Mouse (Mus musculus) liver, adult 2 months (tissue): Measurements from ENCODE around the gene Ahcyl2. TPM values are rescaled to one million over a fixed set of nuclear protein-coding genes. Genes with fewer than 3 reads are reported as not detected.

Experiments used
- DNase-seq: peaks from one replicate; pipeline ENCODE4 v3.0.0-alpha.2; 2011; ENCODE audit warnings: low read depth, low spot score; ENCODE audit errors: extremely low read depth
- H3K27ac ChIP-seq: fragments of 200-500 bp; replicated peaks from 2 replicates; pipeline ENCODE4 v1.5.1; 2012; ENCODE audit warnings: low read depth, mild to moderate bottlenecking, control low read depth, inconsistent platforms, low read length; ENCODE audit not compliant: insufficient read depth
- H3K27me3 ChIP-seq: fragments of 200-500 bp; 2 replicates; pipeline ENCODE4 v1.6.1; 2012; ENCODE audit warnings: mild to moderate bottlenecking, moderate library complexity, low read length, inconsistent platforms; ENCODE audit not compliant: control insufficient read depth, insufficient read depth
- H3K36me3 ChIP-seq: fragments of 200-500 bp; 2 replicates; pipeline ENCODE4 v1.6.1; 2012; ENCODE audit warnings: low read length, inconsistent platforms; ENCODE audit not compliant: control insufficient read depth, insufficient read depth
- H3K4me1 ChIP-seq: fragments of 200-500 bp; 2 replicates; pipeline ENCODE4 v1.6.1; 2011; ENCODE audit warnings: low read length; ENCODE audit not compliant: control insufficient read depth, insufficient read depth
- H3K4me3 ChIP-seq: fragments of 200-500 bp; 2 replicates; pipeline ENCODE4 v1.5.1; 2011; ENCODE audit warnings: low read depth, mild to moderate bottlenecking, control low read depth, low read length, moderate library complexity; ENCODE audit not compliant: insufficient read depth
- H3K79me2 ChIP-seq: fragments of 200-500 bp; 2 replicates; pipeline ENCODE4 v1.6.1; 2012; ENCODE audit warnings: inconsistent platforms, mild to moderate bottlenecking, low read length, moderate library complexity; ENCODE audit not compliant: control insufficient read depth, insufficient read depth
- H3K9ac ChIP-seq: fragments of 200-500 bp; 2 replicates; pipeline ENCODE4 v1.6.1; 2012; ENCODE audit warnings: low read depth, mild to moderate bottlenecking, control low read depth, inconsistent platforms, low read length
- CTCF ChIP-seq: fragments of 200-500 bp; IDR thresholded peaks from 2 replicates; pipeline ENCODE4 v1.5.1; 2011; ENCODE audit warnings: low read depth, low read length, control low read depth
- POLR2A ChIP-seq: fragments of 200-500 bp; IDR thresholded peaks from 2 replicates; pipeline ENCODE4 v1.6.1; 2011; ENCODE audit warnings: low read length, control low read depth; ENCODE audit not compliant: insufficient read depth; ENCODE audit errors: extremely low read depth
- WGBS: fragments of 180-500 bp; shearing (Covaris S2); methylation state at CpG from one replicate; pipeline ENCODE4 v1.1.7; 2018; 5-methylcytosine and 5-hydroxymethylcytosine counted together
- polyA plus RNA-seq: library from polyadenylated mRNA; depleted of rRNA; stranded (reverse); fragments of >200 nt; gene quantifications from 2 replicates; pipeline ENCODE4 v1.2.3, GENCODE M21; 2012
- total RNA-seq: library from RNA; depleted of rRNA; stranded (reverse); fragments of >200 nt; gene quantifications from 2 replicates; pipeline ENCODE4 v1.2.3, GENCODE M21; 2014

Gene Ahcyl2
- total and polyA plus RNA-seq, 2 experiments, result 7.4 to 8.9 TPM

DNA sequence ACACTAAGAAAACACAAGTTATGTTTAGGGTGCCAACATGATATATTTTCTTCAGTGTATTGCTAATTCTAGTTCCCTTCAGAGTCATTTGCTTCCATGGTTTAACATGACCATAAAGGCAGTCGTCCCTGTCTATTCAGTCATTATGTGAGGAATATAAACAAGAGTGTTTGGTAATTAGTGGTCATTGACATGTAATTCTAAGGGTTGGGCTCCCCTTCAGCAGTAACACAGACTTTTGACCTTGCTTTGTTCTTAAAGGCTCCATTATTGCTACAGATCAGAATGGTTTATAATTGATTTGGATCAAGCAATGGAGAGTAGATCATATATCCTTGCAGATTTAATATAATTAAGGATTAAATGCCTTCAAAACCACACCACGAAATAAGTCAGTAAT is 82.9 kb downstream of the Ahcyl2 start:
- WGBS, result 71% methylated on average over 2 of the region's 2 CpGs
- H3K4me1 ChIP-seq, result peaks cover 25% of the 10 kb centered on the region
- DNase-seq, result no peak
- H3K27ac ChIP-seq, result no peak overlapping the region
- H3K4me3 ChIP-seq, result no peak overlapping the region
- no peaks in the 10 kb centered on the region for H3K27me3 ChIP-seq
- H3K79me2 ChIP-seq, result peaks cover 11% of the 10 kb centered on the region; the same call in 1 of the 2 replicates
- H3K36me3 ChIP-seq, result no peaks in the 10 kb centered on the region
- TF ChIP-seq CTCF (no peak), POLR2A (no peak)
- no peak overlapping the region for H3K9ac ChIP-seq

DNA sequence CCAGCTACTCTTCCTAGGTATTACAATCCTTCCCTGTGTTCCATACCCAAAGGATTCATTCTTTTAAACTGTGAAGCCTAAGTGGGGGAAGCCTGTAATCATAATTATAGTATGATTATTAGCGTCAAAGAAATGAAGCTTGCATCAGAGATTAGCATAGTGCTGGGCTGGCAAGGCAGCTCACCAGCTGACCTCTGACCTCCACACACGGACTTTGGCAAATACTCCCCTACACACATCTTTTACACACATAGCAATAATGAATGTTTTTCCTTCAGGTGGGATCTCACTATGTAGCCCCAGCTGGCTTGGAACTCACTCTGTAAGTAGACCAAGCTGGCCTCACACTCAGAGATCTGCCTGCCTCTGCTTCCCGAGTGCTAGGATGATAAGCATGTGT is 84.1 kb downstream of the Ahcyl2 start:
- Histone ChIP-seq H3K36me3 (no peaks in the 10 kb centered on the region), H3K27me3 (no peaks in the 10 kb centered on the region), H3K9ac (no peak overlapping the region), H3K4me1 (peaks cover 25% of the 10 kb centered on the region), H3K4me3 (no peak overlapping the region), H3K27ac (no peak overlapping the region), H3K79me2 (peaks cover 14% of the 10 kb centered on the region; the same call in 1 of the 2 replicates)
- TF ChIP-seq CTCF (no peak), POLR2A (no peak)
- peak; percentile 62 for DNase-seq
- 39% methylated on average over 3 of the region's 3 CpGs for WGBS

DNA sequence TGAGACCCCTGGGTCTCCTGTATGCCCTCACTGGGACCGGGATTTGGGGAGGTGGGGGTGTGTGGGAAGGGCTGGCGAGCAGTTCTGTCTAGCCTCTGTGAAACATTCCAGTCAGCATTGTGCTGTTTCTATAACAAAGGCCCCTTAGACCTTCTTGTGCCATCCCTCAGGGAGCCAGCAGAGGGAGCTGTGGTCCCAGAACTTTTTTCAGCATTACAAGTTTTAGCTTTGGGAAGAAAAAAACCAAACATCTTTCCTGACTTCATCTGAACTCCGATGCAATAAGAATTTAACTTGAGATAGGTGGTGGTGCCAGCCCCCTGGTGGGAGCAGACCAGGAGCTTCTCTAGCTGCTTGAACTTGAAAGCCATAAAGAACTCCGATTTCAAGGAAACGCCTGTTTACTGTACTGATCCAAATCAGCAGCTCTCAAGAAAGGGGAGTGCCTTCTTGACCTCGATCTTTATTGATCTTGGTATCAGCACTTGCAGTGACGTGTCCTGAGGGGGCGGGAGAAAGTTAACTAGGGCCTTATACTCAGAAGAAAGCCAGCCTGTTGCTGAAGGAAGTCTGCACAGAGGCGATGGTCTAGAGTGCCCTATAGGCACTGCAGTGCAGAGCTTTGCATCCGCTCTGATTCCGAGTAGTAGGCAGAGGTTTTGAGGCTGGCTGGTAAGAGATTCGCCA is 85.5 kb downstream of the Ahcyl2 start:
- peaks cover 17% of the 10 kb centered on the region for H3K4me1 ChIP-seq
- no peak overlapping the region for H3K4me3 ChIP-seq
- peaks cover 14% of the 10 kb centered on the region; the same call in 1 of the 2 replicates for H3K79me2 ChIP-seq
- 41% methylated on average over 12 of the region's 12 CpGs for WGBS
- H3K27me3 ChIP-seq, result no peaks in the 10 kb centered on the region
- H3K9ac ChIP-seq, result no peak overlapping the region
- H3K36me3 ChIP-seq, result no peaks in the 10 kb centered on the region
- TF ChIP-seq CTCF (peak; percentile 70; the same call in 1 of the 2 replicates), POLR2A (no peak)
- DNase-seq, result peak; percentile 30
- H3K27ac ChIP-seq, result no peak overlapping the region

DNA sequence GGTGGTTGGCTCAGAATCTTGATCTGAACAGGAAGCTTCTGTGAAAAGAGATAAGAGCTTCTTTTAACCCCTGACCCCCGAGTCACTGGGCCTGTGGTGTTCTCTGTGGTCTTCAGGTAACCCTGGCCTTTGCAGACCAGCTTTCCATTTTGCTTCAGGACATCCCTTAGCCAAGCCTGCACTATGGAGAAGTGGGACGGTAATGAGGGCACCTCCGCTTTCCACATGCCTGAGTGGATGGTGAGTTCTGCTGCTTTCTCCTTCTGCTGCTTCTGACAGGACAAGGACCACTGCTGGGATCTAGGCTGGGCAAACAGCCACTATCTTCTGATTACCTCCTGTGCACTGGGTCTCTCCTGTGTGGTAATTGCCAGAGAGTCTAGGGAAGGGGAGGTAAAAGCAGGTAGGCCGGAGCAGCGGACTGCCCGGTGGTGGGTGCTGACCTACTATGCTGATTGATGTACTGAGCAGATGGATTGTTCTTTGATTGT is 86.1 kb downstream of the Ahcyl2 start:
- Histone ChIP-seq H3K4me3 (no peak overlapping the region), H3K79me2 (peaks cover 14% of the 10 kb centered on the region; the same call in 1 of the 2 replicates), H3K4me1 (peaks cover 17% of the 10 kb centered on the region), H3K27me3 (no peaks in the 10 kb centered on the region), H3K27ac (no peak overlapping the region), H3K9ac (no peak overlapping the region), H3K36me3 (no peaks in the 10 kb centered on the region)
- TF ChIP-seq POLR2A (no peak), CTCF (no peak)
- DNase-seq, result no peak
- WGBS, result 95% methylated on average over 6 of the region's 6 CpGs

DNA sequence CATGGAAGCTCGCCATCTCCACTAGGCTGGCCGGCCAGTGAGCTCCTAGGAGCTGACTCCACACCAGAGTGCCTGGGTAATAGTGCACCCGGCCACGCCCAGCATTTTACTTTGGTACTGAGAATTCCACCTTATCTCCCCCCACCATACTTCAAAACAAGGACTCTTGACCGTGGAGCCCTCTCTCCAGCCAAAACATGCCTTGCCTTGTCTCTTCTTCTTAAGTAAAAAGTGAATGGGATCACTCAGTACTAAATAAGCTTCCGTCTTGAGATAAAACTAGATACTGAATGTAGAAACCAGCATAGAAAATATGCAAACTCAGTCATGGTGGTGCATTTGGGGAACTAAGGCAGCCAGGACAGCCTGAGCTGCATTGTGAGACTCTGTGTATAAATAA is 90.8 kb downstream of the Ahcyl2 start:
- Histone ChIP-seq H3K9ac (no peak overlapping the region), H3K27ac (no peak overlapping the region), H3K79me2 (peaks cover 11% of the 10 kb centered on the region; the same call in 1 of the 2 replicates), H3K36me3 (peaks cover 2% of the 10 kb centered on the region; the same call in 1 of the 2 replicates), H3K4me3 (no peak overlapping the region), H3K4me1 (no peaks in the 10 kb centered on the region), H3K27me3 (no peaks in the 10 kb centered on the region)
- TF ChIP-seq POLR2A (no peak), CTCF (no peak)
- 88% methylated on average over 6 of the region's 6 CpGs for whole genome bisulfite sequencing
- no peak for DNase-seq

DNA sequence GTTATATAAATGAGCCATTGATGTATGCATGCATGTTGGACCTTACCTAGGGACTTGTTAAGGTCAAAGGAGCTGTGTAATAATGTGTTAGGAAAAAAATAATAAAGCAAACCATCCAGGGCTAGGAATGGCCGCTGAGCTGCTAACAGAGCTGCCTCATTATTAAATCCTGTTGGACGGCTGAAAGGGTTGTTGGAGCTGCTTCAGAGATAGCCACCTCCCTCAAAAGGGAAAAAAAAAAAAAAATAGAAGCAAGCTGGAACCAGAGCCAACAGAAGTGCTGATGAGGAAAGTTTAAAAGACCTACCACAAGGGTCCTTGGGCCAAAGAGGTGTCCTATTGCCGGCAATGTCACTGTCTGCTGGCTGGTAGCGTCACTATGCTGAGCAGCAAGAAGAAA is 91.5 kb downstream of the Ahcyl2 start:
- Histone ChIP-seq H3K36me3 (peaks cover 2% of the 10 kb centered on the region), H3K9ac (no peak overlapping the region), H3K4me1 (no peaks in the 10 kb centered on the region), H3K27ac (no peak overlapping the region), H3K4me3 (no peak overlapping the region), H3K79me2 (peaks cover 5% of the 10 kb centered on the region; the same call in 1 of the 2 replicates), H3K27me3 (no peaks in the 10 kb centered on the region)
- 92% methylated on average over 4 of the region's 4 CpGs for whole genome bisulfite sequencing
- no peak for TF ChIP-seq POLR2A
- no peak for TF ChIP-seq CTCF
- no peak for DNase-seq
